Mouse (Mus musculus) mouse trophoblast stem cell (cell line): ENCODE data around the gene Kdelr1.

Experiments used
- in situ Hi-C, 2 experiments: fragments of 300-500 bp; cut with MseI, MboI; formaldehyde crosslinking; loops; 2 replicates in 1 of 2; 3 replicates in 1 of 2; pipeline ENCODE4 v1.15.1; 2025

The Kdelr1 gene

GRCm38 (mm10) chr7:45872624-45873023 is at the start of gene Kdelr1:
Gene Kdelr1, plus strand, starts transcription at chr7:45872772.
- in situ Hi-C loops, result no loop called here

GRCm38 (mm10) chr7:45824598-45824997 is 48.0 kb upstream of the Kdelr1 start, which contains the start of gene Kcnj14:
Gene Kcnj14, minus strand, starts transcription at chr7:45824782.
- in situ Hi-C loops, result no loop called here

- in situ Hi-C loops, result no loop called here
Observed at GRCm38 (mm10) chr7:45826631-45827030, 45.9 kb upstream of the Kdelr1 start.

GRCm38 (mm10) chr7:45830427-45831127 is 42.0 kb upstream of the Kdelr1 start, which contains the start of gene Grwd1:
Gene Grwd1, minus strand, starts transcription at chr7:45830944.
- in situ Hi-C loops, result no loop called here

- in situ Hi-C loops, result no loop called here
Observed at GRCm38 (mm10) chr7:45831128-45831525, 41.4 kb upstream of the Kdelr1 start.

- in situ Hi-C loops, result no loop called here
Observed at GRCm38 (mm10) chr7:45832428-45832827, 40.1 kb upstream of the Kdelr1 start.

- in situ Hi-C loops, result no loop called here
Observed at GRCm38 (mm10) chr7:45833148-45833790, 39.3 kb upstream of the Kdelr1 start.

GRCm38 (mm10) chr7:45833924-45834323 is 38.6 kb upstream of the Kdelr1 start:
- in situ Hi-C loops, result no loop called here

GRCm38 (mm10) chr7:45842950-45843744 is 29.4 kb upstream of the Kdelr1 start:
- in situ Hi-C loops, result no loop called here

- in situ Hi-C loops, result no loop called here
Observed at GRCm38 (mm10) chr7:45848447-45849027, 24.0 kb upstream of the Kdelr1 start.

- in situ Hi-C loops, result no loop called here
Observed at GRCm38 (mm10) chr7:45850661-45851060, 21.9 kb upstream of the Kdelr1 start.

GRCm38 (mm10) chr7:45853089-45853488 is 19.5 kb upstream of the Kdelr1 start:
- in situ Hi-C loops, result no loop called here

GRCm38 (mm10) chr7:45856950-45857901 is 15.3 kb upstream of the Kdelr1 start:
- in situ Hi-C loops, result no loop called here

- in situ Hi-C loops, result no loop called here
Observed at GRCm38 (mm10) chr7:45859008-45859407, 13.6 kb upstream of the Kdelr1 start.

GRCm38 (mm10) chr7:45862804-45863203 is 9.8 kb upstream of the Kdelr1 start:
- in situ Hi-C loops, result no loop called here

- in situ Hi-C loops, result no loop called here
Observed at GRCm38 (mm10) chr7:45864435-45864834, 8.1 kb upstream of the Kdelr1 start.

GRCm38 (mm10) chr7:45865925-45866910 is 6.4 kb upstream of the Kdelr1 start:
- in situ Hi-C loops, result no loop called here

- in situ Hi-C loops, result no loop called here
Observed at GRCm38 (mm10) chr7:45867871-45868270, 4.7 kb upstream of the Kdelr1 start.

- in situ Hi-C loops, result no loop called here
Observed at GRCm38 (mm10) chr7:45869107-45869670, 3.4 kb upstream of the Kdelr1 start.
